Mouse (Mus musculus): Measurements from ENCODE around the gene March9.
"Not testable (repeated sequence)": the region's sequence is repeated elsewhere in the genome, so short reads cannot be mapped to it uniquely, and the experiment has no call there.

Gene March9

GRCm38 (mm10) chr10:127079665-127080391 lies 19.8 kb upstream of the March9 start:
- no peak for DNase-seq (ENCODE audit: low spot score in 2 of 2)

GRCm38 (mm10) chr10:127078677-127079575 lies 18.9 kb upstream of the March9 start:
- DNase-seq (ENCODE audit: low spot score in 2 of 2) = peak; percentile 72 to 88

GRCm38 (mm10) chr10:127078001-127078676 lies 18.2 kb upstream of the March9 start:
- peak; percentile 70 for DNase-seq (ENCODE audit: low spot score in 2 of 2)

- no peak for DNase-seq (ENCODE audit: low spot score in 2 of 2)
Observed at GRCm38 (mm10) chr10:127077515-127077914, 17.5 kb upstream of the March9 start.

GRCm38 (mm10) chr10:127076082-127076481 lies 16.1 kb upstream of the March9 start:
- DNase-seq (ENCODE audit: low spot score in 2 of 2) = peak in 1 of 2 experiments; percentile 71

DNA sequence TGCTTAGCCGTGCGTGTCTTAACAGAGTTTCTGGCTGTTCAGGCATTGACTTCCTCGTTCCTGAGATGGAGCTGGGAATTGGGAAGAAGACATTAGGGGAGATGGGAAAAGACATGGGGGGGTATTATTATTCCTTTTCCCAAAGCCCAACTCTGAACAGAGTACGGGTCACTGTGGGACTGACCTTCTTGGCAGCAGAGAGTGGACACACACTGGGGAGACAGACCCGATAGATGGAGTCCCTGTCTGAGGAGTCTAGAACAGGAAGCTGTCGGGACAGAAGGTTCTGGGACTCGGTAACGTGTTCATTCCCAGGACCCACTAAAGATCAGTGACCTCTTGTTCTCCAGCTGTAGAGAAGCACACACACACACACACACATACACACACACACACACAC lies 15.7 kb upstream of the March9 start:
- no peak for DNase-seq (ENCODE audit: low spot score in 2 of 2)

GRCm38 (mm10) chr10:127075080-127075479 lies 15.1 kb upstream of the March9 start, which contains the start of gene Agap2:
Agap2 (plus strand) TSS chr10:127075284.
- DNase-seq (ENCODE audit: low spot score in 2 of 2) = no peak

GRCm38 (mm10) chr10:127073981-127074380 lies 14.0 kb upstream of the March9 start:
- DNase-seq (ENCODE audit: low spot score in 2 of 2) = no peak

GRCm38 (mm10) chr10:127072969-127073368 lies 13.0 kb upstream of the March9 start:
- not testable (repeated sequence) for DNase-seq (ENCODE audit: low spot score in 2 of 2)

GRCm38 (mm10) chr10:127072270-127072669 lies 12.3 kb upstream of the March9 start:
- DNase-seq (ENCODE audit: low spot score in 2 of 2) = not testable (repeated sequence)

GRCm38 (mm10) chr10:127071203-127071602 lies 11.2 kb upstream of the March9 start:
- DNase-seq (ENCODE audit: low spot score in 2 of 2) = no peak

- DNase-seq (ENCODE audit: low spot score in 2 of 2) = peak; percentile 93 to 95
Observed at GRCm38 (mm10) chr10:127070190-127071121, 10.5 kb upstream of the March9 start, which contains the start of gene Tspan31. Tspan31 (minus strand) TSS chr10:127070264.

GRCm38 (mm10) chr10:127069281-127070189 lies 9.6 kb upstream of the March9 start:
- peak in 1 of 2 experiments; percentile 56 for DNase-seq (ENCODE audit: low spot score in 2 of 2)

DNA sequence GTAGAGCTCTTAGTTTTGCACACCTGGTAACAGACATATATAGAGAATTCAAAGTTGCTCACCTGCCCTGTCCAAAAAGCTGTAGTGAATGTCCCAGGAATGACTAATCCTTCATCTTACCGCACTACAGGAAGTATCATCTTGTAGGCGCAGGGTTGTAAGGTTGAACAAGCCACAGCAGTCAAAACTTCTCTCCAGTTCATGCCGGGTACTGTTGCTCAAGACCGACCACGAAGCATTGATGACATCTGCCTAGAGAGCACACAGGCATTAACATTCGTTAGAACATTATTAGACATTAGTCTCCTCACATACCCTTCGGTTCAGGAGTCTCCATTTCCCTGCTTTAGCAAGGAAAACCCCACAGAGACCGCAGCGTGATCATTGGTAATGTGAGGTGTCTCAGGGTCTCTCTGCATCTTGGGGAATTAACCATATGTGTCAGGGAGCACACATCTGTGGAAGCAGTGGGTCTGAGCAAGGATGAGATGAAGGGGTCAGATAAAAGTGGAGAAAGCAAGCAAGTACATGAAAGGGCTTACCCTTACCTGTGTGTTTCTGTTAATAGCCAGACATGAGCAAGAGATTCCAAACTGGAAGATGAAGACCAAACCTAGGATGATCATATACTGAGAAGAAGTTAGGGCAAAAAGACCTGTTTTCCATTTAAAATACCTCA lies 8.5 kb upstream of the March9 start:
- DNase-seq (ENCODE audit: low spot score in 2 of 2) = no peak

DNA sequence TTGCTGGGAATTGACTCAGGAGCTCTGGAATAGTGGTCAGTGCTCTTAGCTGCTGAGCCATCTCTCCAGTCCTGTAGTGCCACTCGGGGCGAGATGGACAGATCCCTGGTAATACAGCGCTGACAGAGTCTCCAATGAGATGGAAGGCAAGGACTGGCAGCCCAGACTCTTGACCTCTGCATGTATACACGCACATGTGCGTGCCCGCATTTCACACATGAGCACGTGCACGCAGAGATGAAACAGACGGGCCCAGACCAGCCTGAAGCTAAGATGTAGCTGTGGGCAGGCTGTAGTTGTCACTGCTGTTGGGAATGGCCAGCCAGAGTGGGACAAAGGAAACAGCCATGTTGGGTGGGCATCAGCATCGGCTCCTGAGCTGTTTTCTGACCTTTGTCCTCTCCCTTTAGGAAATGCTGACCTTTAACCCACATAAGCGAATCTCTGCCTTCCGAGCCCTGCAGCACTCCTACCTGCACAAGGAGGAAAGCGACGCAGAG lies 6.6 kb upstream of the March9 start:
- DNase-seq (ENCODE audit: low spot score in 2 of 2) = no peak

DNA sequence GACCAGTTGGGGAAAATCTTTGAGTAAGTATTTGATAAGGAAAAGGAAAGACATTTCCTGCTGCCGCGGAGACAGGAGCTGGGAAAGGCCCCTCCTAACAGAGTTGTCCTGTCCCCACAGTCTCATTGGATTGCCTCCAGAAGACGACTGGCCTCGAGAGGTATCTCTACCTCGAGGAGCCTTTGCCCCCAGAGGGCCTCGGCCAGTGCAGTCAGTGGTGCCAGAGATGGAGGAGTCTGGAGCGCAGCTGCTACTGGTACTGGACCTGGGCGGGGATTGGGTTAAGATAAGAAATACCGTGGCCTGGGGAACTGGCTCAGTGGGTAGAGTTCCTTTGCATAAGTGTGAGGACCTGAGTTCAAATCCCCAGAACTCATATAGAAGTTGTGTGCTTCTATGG lies 6.0 kb upstream of the March9 start:
- DNase-seq (ENCODE audit: low spot score in 2 of 2) = no peak

DNA sequence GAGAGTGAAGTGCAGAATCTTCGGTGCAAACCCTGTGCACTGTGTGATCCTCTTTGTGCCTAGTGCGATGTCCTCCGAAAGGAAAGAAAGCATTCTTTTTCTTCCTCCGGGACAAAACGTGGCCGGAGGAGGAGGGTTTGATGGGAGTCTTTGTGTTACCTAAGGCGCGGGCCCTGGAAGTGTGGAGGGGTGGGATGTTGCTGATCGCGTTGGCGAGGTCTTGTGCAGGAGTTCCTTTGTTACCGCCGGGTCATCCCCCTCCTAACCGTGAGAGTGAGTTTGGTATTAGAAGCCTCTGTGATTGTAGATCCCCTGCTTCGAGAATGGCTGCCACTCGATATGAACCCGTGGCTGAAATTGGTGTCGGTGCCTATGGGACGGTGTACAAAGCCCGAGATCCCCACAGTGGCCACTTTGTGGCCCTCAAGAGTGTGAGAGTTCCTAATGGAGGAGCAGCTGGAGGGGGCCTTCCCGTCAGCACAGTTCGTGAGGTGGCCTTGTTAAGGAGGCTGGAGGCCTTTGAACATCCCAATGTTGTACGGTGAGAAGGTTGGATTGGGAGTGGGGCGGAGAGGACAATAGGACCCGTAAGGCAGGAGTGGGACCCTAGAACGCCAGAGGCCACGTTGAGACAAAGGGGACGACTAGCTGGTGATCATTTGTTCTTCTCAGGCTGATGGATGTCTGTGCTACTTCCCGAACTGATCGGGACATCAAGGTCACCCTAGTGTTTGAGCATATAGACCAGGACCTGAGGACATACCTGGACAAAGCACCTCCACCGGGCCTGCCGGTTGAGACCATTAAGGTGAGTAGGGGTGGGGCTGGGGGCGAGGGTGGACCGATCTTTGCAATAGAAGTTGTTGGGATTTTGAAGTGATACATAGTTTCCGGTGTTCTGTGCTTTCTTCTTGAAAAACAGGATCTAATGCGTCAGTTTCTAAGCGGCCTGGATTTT lies 4.2 kb upstream of the March9 start:
- DNase-seq (ENCODE audit: low spot score in 2 of 2) = no peak

Data from right cerebral cortex, adult 2 months (tissue).